ENCODE assay signal across 21 mouse cellular contexts in the genomic region with DNA sequence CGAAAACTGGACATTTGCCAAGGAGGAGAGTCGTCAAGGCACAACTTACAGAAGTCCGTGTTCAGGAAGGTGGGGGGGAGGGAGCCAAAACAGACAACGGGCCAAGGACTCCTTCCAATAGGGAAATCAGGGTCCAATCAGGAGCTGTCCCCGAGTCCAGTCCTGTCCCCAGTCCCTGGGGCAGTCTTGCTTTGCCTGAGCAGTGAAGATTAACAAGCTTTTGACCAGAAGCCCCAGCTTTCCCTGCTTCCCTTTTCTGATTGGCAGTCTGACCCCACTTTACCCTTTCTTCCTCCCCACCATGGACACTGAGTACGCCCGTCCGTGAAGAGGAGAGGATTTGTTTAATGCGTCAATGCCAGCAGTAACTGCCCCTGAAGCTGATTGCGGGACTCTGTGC. TPM values are rescaled to one million over a fixed set of nuclear protein-coding genes. Genes with fewer than 3 reads are reported as not detected.
A peak's percentile ranks its signal among the peaks of the same experiment; 100 is the strongest.
DNase-seq lines count a peak whose midpoint lies in the region; ATAC-seq and TF ChIP-seq lines count a peak whose summit lies in the region.
"Had no signal": no experiment of that assay in that cellular context is flagged by ENCODE, and none has a peak within 500 bp of the region (broad histone marks: within the 10 kb centered on the region; RNA-seq: fewer than 3 reads in every experiment).

No protein-coding gene starts in this region.

- no peak for DNase-seq in liver, embryonic 11.5 days (ENCODE audit: low spot score)
- no peak for DNase-seq in ovary, postnatal 14 days (ENCODE audit: low spot score)
- DNase-seq: adrenal gland, adult 8-10 months; cerebellum, adult 18-20 months; cerebellum, postnatal 36 days; heart, adult 18-20 months; kidney, adult 8-10 months; left cerebral cortex, postnatal 4 days; spleen, adult 18-20 months; thymus, adult 18-20 months; thymus, postnatal 4 days had no signal

- no peak overlapping the region for H3K4me3 ChIP-seq in intestine, embryonic 16.5 days (ENCODE audit: low read length)
- no peak overlapping the region for H3K4me3 ChIP-seq in intestine, postnatal 0 days (ENCODE audit: low read depth, low read length)
- no peak overlapping the region for H3K4me3 ChIP-seq in liver, embryonic 15.5 days (replicated peaks)
- no peak overlapping the region for H3K4me3 ChIP-seq in liver, embryonic 11.5 days (ENCODE audit: low read depth, low read length)
- H3K4me3 ChIP-seq in bone marrow macrophage, adult 2 months (ENCODE audit: insufficient read depth, low read length), result no peak overlapping the region
- H3K4me3 ChIP-seq: forebrain, embryonic 10.5 days; left cerebral cortex, adult 2 months; midbrain, embryonic 15.5 days; myocyte had no signal

- H3K27me3 ChIP-seq in intestine, embryonic 16.5 days (replicated peaks; ENCODE audit: control insufficient read depth, insufficient read depth, low read length), result no peaks in the 10 kb centered on the region
- no peaks in the 10 kb centered on the region for H3K27me3 ChIP-seq in intestine, postnatal 0 days (replicated peaks; ENCODE audit: control insufficient read depth, insufficient read depth, low read length)
- H3K27me3 ChIP-seq in liver, embryonic 15.5 days, result no peaks in the 10 kb centered on the region
- no peaks in the 10 kb centered on the region for H3K27me3 ChIP-seq in liver, embryonic 11.5 days (replicated peaks; ENCODE audit: control insufficient read depth, insufficient read depth, low read length)
- H3K27me3 ChIP-seq: midbrain, embryonic 15.5 days had no signal

- TF ChIP-seq POLR2A in bone marrow macrophage, adult 2 months (IDR thresholded peaks at IDR 0.05; ENCODE audit: borderline replicate concordance, low read depth, low read length), result no peak

- no peak for ATAC-seq in intestine, embryonic 16.5 days
- no peak for ATAC-seq in intestine, postnatal 0 days
- no peak for ATAC-seq in liver, embryonic 15.5 days (ENCODE audit: insufficient read depth)
- no peak for ATAC-seq in liver, embryonic 11.5 days (replicated peaks; ENCODE audit: low FRiP score)
- ATAC-seq in megakaryocyte, adult 5-6 weeks (ENCODE audit: poor library complexity, severe bottlenecking), result peak; percentile 25; the same call in 1 of the 2 replicates
- ATAC-seq: hindbrain, postnatal 0 days; midbrain, embryonic 15.5 days had no signal

- no peaks in the 10 kb centered on the region for H3K36me3 ChIP-seq in intestine, embryonic 16.5 days (ENCODE audit: control insufficient read depth, insufficient read depth, low read length)
- no peaks in the 10 kb centered on the region for H3K36me3 ChIP-seq in intestine, postnatal 0 days (ENCODE audit: control insufficient read depth, insufficient read depth)
- H3K36me3 ChIP-seq in liver, embryonic 15.5 days (replicated peaks), result no peaks in the 10 kb centered on the region
- no peaks in the 10 kb centered on the region for H3K36me3 ChIP-seq in liver, embryonic 11.5 days (ENCODE audit: control insufficient read depth, insufficient read depth, low read length)
- H3K36me3 ChIP-seq: forebrain, embryonic 10.5 days; midbrain, embryonic 15.5 days had no signal

- H3K27ac ChIP-seq in intestine, embryonic 16.5 days (ENCODE audit: low read length), result no peak overlapping the region
- no peak overlapping the region for H3K27ac ChIP-seq in intestine, postnatal 0 days (ENCODE audit: low read depth, low read length)
- 0 out of 2 replicates have a peak overlapping the region, but pooled peaks have one; percentile 3 for H3K27ac ChIP-seq in liver, embryonic 15.5 days (replicated peaks)
- H3K27ac ChIP-seq in liver, embryonic 11.5 days (ENCODE audit: low read depth, low read length), result no peak overlapping the region
- H3K27ac ChIP-seq in bone marrow macrophage, adult 2 months (ENCODE audit: insufficient read depth, low read depth, low read length), result 0 out of 2 replicates have a peak overlapping the region, but pooled peaks have one; percentile 10
- H3K27ac ChIP-seq: forebrain, embryonic 10.5 days; hindbrain, postnatal 0 days; left cerebral cortex, adult 2 months; midbrain, embryonic 15.5 days had no signal

- 44% methylated on average over 10 of the region's 10 CpGs for WGBS in intestine, embryonic 16.5 days
- WGBS in intestine, postnatal 0 days, result 47% methylated on average over 10 of the region's 10 CpGs
- WGBS in liver, embryonic 15.5 days (ENCODE audit: insufficient replicate concordance), result 47% methylated on average over 10 of the region's 10 CpGs
- 58% methylated on average over 10 of the region's 10 CpGs for WGBS in liver, embryonic 11.5 days

- no peak for TF ChIP-seq CTCF in intestine, postnatal 0 days (IDR thresholded peaks at IDR 0.05; ENCODE audit: low read depth)
- no peak for TF ChIP-seq CTCF in bone marrow macrophage, adult 2 months (IDR thresholded peaks at IDR 0.05; ENCODE audit: low read depth, low read length)

- no peak overlapping the region for H3K4me2 ChIP-seq in intestine, embryonic 16.5 days (ENCODE audit: low read depth, low read length)
- no peak overlapping the region for H3K4me2 ChIP-seq in intestine, postnatal 0 days (replicated peaks; ENCODE audit: low read depth)
- H3K4me2 ChIP-seq in liver, embryonic 15.5 days, result no peak overlapping the region
- no peak overlapping the region for H3K4me2 ChIP-seq in liver, embryonic 11.5 days
- H3K4me2 ChIP-seq: midbrain, embryonic 15.5 days had no signal

- H3K9ac ChIP-seq in intestine, embryonic 16.5 days (ENCODE audit: low read depth, low read length), result peak overlapping the region; percentile 24; the same call in 1 of the 2 replicates
- H3K9ac ChIP-seq in intestine, postnatal 0 days (ENCODE audit: low read depth, low read length), result no peak overlapping the region
- no peak overlapping the region for H3K9ac ChIP-seq in liver, embryonic 15.5 days
- no peak overlapping the region for H3K9ac ChIP-seq in liver, embryonic 11.5 days (ENCODE audit: low read depth, low read length)
- H3K9ac ChIP-seq: midbrain, embryonic 15.5 days had no signal

- H3K4me1 ChIP-seq in intestine, embryonic 16.5 days (ENCODE audit: control insufficient read depth, insufficient read depth, low read length), result 0 out of 2 replicates have a peak, but pooled peaks cover 3% of the 10 kb centered on the region
- H3K4me1 ChIP-seq in intestine, postnatal 0 days (replicated peaks; ENCODE audit: control insufficient read depth, insufficient read depth, low read length), result no peaks in the 10 kb centered on the region
- H3K4me1 ChIP-seq in liver, embryonic 15.5 days (replicated peaks), result peaks cover 17% of the 10 kb centered on the region
- peaks cover 6% of the 10 kb centered on the region for H3K4me1 ChIP-seq in liver, embryonic 11.5 days (replicated peaks; ENCODE audit: control insufficient read depth, insufficient read depth, low read length)
- H3K4me1 ChIP-seq in bone marrow macrophage, adult 2 months (ENCODE audit: control insufficient read depth, insufficient read depth, low read length), result peaks cover 4% of the 10 kb centered on the region
- H3K4me1 ChIP-seq: midbrain, embryonic 15.5 days had no signal

- H3K9me3 ChIP-seq in intestine, embryonic 16.5 days (ENCODE audit: control insufficient read depth, low read length), result no peaks in the 10 kb centered on the region
- no peaks in the 10 kb centered on the region for H3K9me3 ChIP-seq in intestine, postnatal 0 days (ENCODE audit: control insufficient read depth)
- H3K9me3 ChIP-seq in liver, embryonic 15.5 days (replicated peaks), result no peaks in the 10 kb centered on the region
- H3K9me3 ChIP-seq in liver, embryonic 11.5 days (ENCODE audit: control insufficient read depth, low read length), result no peaks in the 10 kb centered on the region
- H3K9me3 ChIP-seq: forebrain, embryonic 10.5 days; midbrain, embryonic 15.5 days had no signal

RNA-seq across cellular contexts. Expression of a gene that starts 1.5 kb away (rescaled TPM):
- polyA plus RNA-seq in intestine, embryonic 16.5 days (2015; fragmentation: Nextera tagmentation; extraction: Ambion mirVana), result 1.3 and 1.6 TPM in 2 replicates
- polyA plus RNA-seq in intestine, postnatal 0 days (2015; fragmentation: Nextera tagmentation; extraction: Ambion mirVana), result 1.8 and 2.3 TPM in 2 replicates
- 1.2 and 1.9 TPM in 2 replicates for polyA plus RNA-seq in liver, embryonic 15.5 days (2015; fragmentation: Nextera tagmentation; extraction: Ambion mirVana)
- 2.1 and 3.1 TPM in 2 replicates for polyA plus RNA-seq in liver, embryonic 11.5 days (2014; fragmentation: Nextera tagmentation; extraction: Ambion mirVana)
- 19.4 and 27.4 TPM in 2 replicates for polyA plus RNA-seq in bone marrow macrophage, adult 2 months (2012; ENCODE audit: insufficient read depth, insufficient read length, missing spikeins)
- total RNA-seq in megakaryocyte, adult 5-6 weeks (2015), result 15.0 and 29.5 TPM in 2 replicates
- 9.3 and 12.2 TPM in 2 replicates for total RNA-seq in megakaryocyte, adult 5-6 weeks (2017)

RNA-seq across cellular contexts. Expression of a gene that starts 21.0 kb away (rescaled TPM):
- polyA plus RNA-seq in intestine, embryonic 16.5 days (2015; fragmentation: Nextera tagmentation; extraction: Ambion mirVana), result 16.6 and 18.5 TPM in 2 replicates
- 10.7 and 12.5 TPM in 2 replicates for polyA plus RNA-seq in intestine, postnatal 0 days (2015; fragmentation: Nextera tagmentation; extraction: Ambion mirVana)
- 5.5 and 6.3 TPM in 2 replicates for polyA plus RNA-seq in liver, embryonic 15.5 days (2015; fragmentation: Nextera tagmentation; extraction: Ambion mirVana)
- polyA plus RNA-seq in liver, embryonic 11.5 days (2014; fragmentation: Nextera tagmentation; extraction: Ambion mirVana), result 10.7 and 15.0 TPM in 2 replicates
- 15.5 and 16.6 TPM in 2 replicates for polyA plus RNA-seq in bone marrow macrophage, adult 2 months (2012; ENCODE audit: insufficient read depth, insufficient read length, missing spikeins)
- total RNA-seq in megakaryocyte, adult 5-6 weeks (2015), result 7.5 and 7.8 TPM in 2 replicates
- 7.2 and 7.9 TPM in 2 replicates for total RNA-seq in megakaryocyte, adult 5-6 weeks (2017)

RNA-seq across cellular contexts. Expression of a gene that starts 49.5 kb away (rescaled TPM):
- polyA plus RNA-seq in intestine, embryonic 16.5 days (2015; fragmentation: Nextera tagmentation; extraction: Ambion mirVana), result 50.1 and 59.9 TPM in 2 replicates
- 34.8 and 37.6 TPM in 2 replicates for polyA plus RNA-seq in intestine, postnatal 0 days (2015; fragmentation: Nextera tagmentation; extraction: Ambion mirVana)
- 0.47 and 0.69 TPM in 2 replicates for polyA plus RNA-seq in liver, embryonic 15.5 days (2015; fragmentation: Nextera tagmentation; extraction: Ambion mirVana)
- polyA plus RNA-seq in liver, embryonic 11.5 days (2014; fragmentation: Nextera tagmentation; extraction: Ambion mirVana), result 1.7 and 3.5 TPM in 2 replicates
- 2.5 and 3.3 TPM in 2 replicates for polyA plus RNA-seq in bone marrow macrophage, adult 2 months (2012; ENCODE audit: insufficient read depth, insufficient read length, missing spikeins)
- total RNA-seq in megakaryocyte, adult 5-6 weeks (2015), result 2.5 and 4.1 TPM in 2 replicates
- total RNA-seq in megakaryocyte, adult 5-6 weeks (2017), result 1.2 and 4.0 TPM in 2 replicates

Comparison
In these comparisons a context has a peak if more than half of its experiments do, and no peak if none do; other contexts are left out.
1. H3K27ac ChIP-seq: peak in liver, embryonic 15.5 days (single experiment) and bone marrow macrophage, adult 2 months (single experiment); none in intestine, embryonic 16.5 days (single experiment), intestine, postnatal 0 days (single experiment) and liver, embryonic 11.5 days (single experiment).